Mouse (Mus musculus) CH12.LX (cell line): ENCODE measurements around the gene Tmem216.

ENCODE experiments used
- CTCF ChIP-seq, 2 experiments: IDR thresholded peaks in 1 of 2; conservative IDR thresholded peaks in 1 of 2; 2 replicates each; pipeline ENCODE4 v1.5.1; 2011 to 2012; ENCODE audit warnings: low read depth in 2 of 2, low read length in 2 of 2, improper control_type of control experiment in 1 of 2, inconsistent platforms in 1 of 2, mild to moderate bottlenecking in 1 of 2, moderate library complexity in 1 of 2
- POLR2A ChIP-seq: IDR thresholded peaks from 2 replicates; pipeline ENCODE4 v1.6.1; 2011; ENCODE audit warnings: low read depth, mild to moderate bottlenecking, improper control_type of control experiment, low read length
- USF1 ChIP-seq: IDR thresholded peaks from 2 replicates; pipeline ENCODE4 v1.6.1; 2014; ENCODE audit warnings: low read depth, mild to moderate bottlenecking, inconsistent platforms, low read length, improper control_type of control experiment

- TF ChIP-seq USF1 (no peak), CTCF (conservative IDR thresholded peaks at IDR 0.05 in 1 of 2, IDR thresholded peaks at IDR 0.05 in 1 of 2; ENCODE audit: low read depth in 2 of 2, low read length in 2 of 2) (no peak), POLR2A (no peak)
Observed at GRCm38 (mm10) chr19:10561558-10562314, 5.7 kb upstream of the Tmem216 start.
